Mouse (Mus musculus): Measurements from ENCODE around the gene Sptbn1. TPM values are rescaled to one million over a fixed set of nuclear protein-coding genes. Genes with fewer than 3 reads are reported as not detected.

Sptbn1 gene
- 100 to 1,000 TPM; 249 to 315 TPM for total RNA-seq (2021)
- 40.5 and 53.8 TPM in 2 replicates for polyA plus RNA-seq (2012; rRNA removed)
- long read RNA-seq, full-length matches to known transcripts = 3 of 29 reads
- long read RNA-seq, partial matches to known transcripts = 22 of 29 reads
- long read RNA-seq, other reads (novel, unspliced or antisense) = 4 of 29 reads

- peak; percentile 96 for DNase-seq
Observed at GRCm38 (mm10) chr11:30267892-30268647, at the start of gene Sptbn1. TSS of gene Sptbn1 (minus strand) at chr11:30268175.

- no peak for DNase-seq
Observed at GRCm38 (mm10) chr11:30294279-30294678, 26.3 kb upstream of the Sptbn1 start.

- no peak for DNase-seq
Observed at GRCm38 (mm10) chr11:30292221-30293160, 24.5 kb upstream of the Sptbn1 start.

- peak; percentile 52 for DNase-seq
Observed at GRCm38 (mm10) chr11:30291155-30291554, 23.2 kb upstream of the Sptbn1 start.

GRCm38 (mm10) chr11:30289470-30290431 lies 21.8 kb upstream of the Sptbn1 start:
- no peak for DNase-seq

- no peak for DNase-seq
Observed at GRCm38 (mm10) chr11:30288075-30288474, 20.1 kb upstream of the Sptbn1 start.

GRCm38 (mm10) chr11:30283710-30284109 lies 15.7 kb upstream of the Sptbn1 start:
- DNase-seq = no peak

- no peak for DNase-seq
Observed at GRCm38 (mm10) chr11:30281096-30281495, 13.1 kb upstream of the Sptbn1 start.

GRCm38 (mm10) chr11:30279278-30279677 lies 11.3 kb upstream of the Sptbn1 start:
- DNase-seq = peak; percentile 45

- no peak for DNase-seq
Observed at GRCm38 (mm10) chr11:30275436-30276031, 7.6 kb upstream of the Sptbn1 start.

GRCm38 (mm10) chr11:30269524-30269923 lies 1.5 kb upstream of the Sptbn1 start:
- DNase-seq = no peak

GRCm38 (mm10) chr11:30268648-30269375 lies 837 bp upstream of the Sptbn1 start:
- no peak for DNase-seq

GRCm38 (mm10) chr11:30267036-30267891 lies 711 bp downstream of the Sptbn1 start:
- peak; percentile 78 for DNase-seq

GRCm38 (mm10) chr11:30266691-30267035 lies 1.3 kb downstream of the Sptbn1 start:
- DNase-seq = no peak

- DNase-seq = no peak
Observed at GRCm38 (mm10) chr11:30265666-30266065, 2.3 kb downstream of the Sptbn1 start.

GRCm38 (mm10) chr11:30263627-30264026 lies 4.3 kb downstream of the Sptbn1 start:
- no peak for DNase-seq

GRCm38 (mm10) chr11:30258739-30259350 lies 9.1 kb downstream of the Sptbn1 start:
- DNase-seq = no peak

- DNase-seq = peak; percentile 89
Observed at GRCm38 (mm10) chr11:30257812-30258211, 10.2 kb downstream of the Sptbn1 start.

- DNase-seq = no peak
Observed at GRCm38 (mm10) chr11:30257085-30257484, 10.9 kb downstream of the Sptbn1 start.

All from adrenal gland, adult 2 months (tissue).